Mouse (Mus musculus) urinary bladder, adult 18-20 months (tissue): ENCODE measurements at regions not wholly inside any gene's neighbourhood (a gene's known extent, or its start where the extent isn't known, plus 50 kb on each side); places are given as distances from the start of the nearest gene placed in this dataset.

Experiments used
- DNase-seq, 2 experiments: peaks; one replicate each; pipeline ENCODE4 v3.0.0; 2022; ENCODE audit warnings: low spot score in 2 of 2, mixed read lengths in 2 of 2

DNA sequence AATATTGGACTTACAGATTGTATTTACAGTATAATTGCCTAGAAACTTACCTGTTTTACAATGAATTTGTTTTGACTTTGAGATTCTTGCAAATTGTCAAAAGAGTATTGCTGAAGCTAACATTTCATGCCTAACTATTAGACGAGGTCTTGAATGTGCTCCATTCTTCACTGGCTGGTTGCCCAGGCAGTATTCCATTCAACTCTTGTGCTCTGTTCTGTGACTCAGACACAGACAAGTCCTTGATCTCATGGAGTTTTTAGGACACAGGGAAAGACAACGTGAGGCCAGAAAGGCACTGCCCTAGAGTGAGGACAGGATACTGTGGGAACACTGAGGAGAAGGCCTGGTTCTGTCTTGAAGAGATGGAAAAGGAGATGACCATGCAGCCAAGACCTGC lies 57.0 kb upstream of the Mpp6 start:
- DNase-seq, result no peak

DNA sequence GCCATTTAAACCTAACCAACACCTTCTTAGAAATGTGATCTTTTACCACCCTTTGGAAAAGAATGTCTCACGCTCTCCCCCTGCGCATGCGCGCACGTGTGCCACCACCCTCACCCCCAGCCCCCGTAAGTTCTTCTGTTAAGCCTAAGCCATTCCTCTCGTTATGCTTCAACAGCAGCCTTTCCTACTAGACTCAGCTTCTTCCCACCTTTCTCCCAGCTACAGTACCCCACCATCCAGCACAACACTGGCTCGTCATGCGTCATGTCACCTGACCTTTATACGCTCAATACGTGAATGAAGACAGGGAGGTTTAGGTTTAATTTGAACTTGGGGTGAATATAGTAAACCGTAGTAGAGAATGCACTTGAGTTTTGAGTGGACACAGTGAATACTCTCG lies 55.8 kb upstream of the Mpp6 start:
- no peak for DNase-seq

DNA sequence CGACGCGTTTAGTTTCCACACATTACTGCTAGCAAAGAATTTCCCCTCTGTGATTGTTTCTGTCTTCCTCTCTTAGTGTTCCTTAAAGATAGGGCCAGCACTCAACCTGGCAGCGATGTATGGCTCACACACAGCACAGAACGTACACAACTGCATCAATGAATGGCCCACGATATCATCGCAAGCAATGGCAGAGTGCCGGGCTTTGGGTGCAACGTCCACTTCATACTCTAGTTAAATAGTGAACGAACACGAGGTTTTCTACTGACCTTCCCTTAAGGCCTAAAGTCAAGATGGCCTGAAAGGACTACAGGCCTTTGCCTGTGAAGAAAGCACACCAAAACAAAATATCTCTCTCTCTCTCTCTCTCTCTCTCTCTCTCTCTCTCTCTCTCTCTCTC lies 51.4 kb upstream of the Mpp6 start:
- DNase-seq, result no peak

DNA sequence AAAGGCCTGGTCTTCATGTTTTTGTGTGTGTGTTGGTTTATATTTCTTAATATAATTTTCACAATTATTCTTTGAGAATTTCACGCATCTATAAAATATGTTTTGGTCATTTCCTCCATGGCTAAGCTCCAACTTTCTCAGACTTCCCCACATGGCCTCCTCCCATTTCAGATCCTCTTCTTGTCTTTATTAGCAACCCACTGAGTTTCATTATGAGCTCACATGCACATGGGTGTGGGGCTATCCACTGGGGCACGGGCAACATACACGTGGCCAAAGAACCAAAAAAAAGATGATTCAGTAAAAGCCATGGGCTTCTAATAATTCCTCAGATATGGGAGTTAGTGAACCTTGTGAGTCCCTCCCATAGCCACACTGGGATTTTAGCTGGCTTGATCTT lies 50.1 kb upstream of the Mpp6 start:
- no peak for DNase-seq
